Mouse (Mus musculus): ENCODE results near the gene Prkcb. TPM values are rescaled to one million over a fixed set of nuclear protein-coding genes. Genes with fewer than 3 reads are reported as not detected.

Gene Prkcb
- polyA plus RNA-seq, 1 experiment from 2014 or later: 4.7 TPM

GRCm38 (mm10) chr7:122322038-122322690 is 33.6 kb downstream of the Prkcb start:
- 42% methylated on average over 8 of the region's 8 CpGs for WGBS

GRCm38 (mm10) chr7:122327942-122328341 is 39.4 kb downstream of the Prkcb start:
- ATAC-seq (ENCODE audit: insufficient number of reproducible peaks, insufficient read depth, low FRiP score, low TSS enrichment, low read depth): no peak

More at GRCm38 (mm10) chr7:122322038-122322690, 33.6 kb downstream of the Prkcb start:
- Histone ChIP-seq H3K36me3 (no peaks in the 10 kb centered on the region), H3K27me3 (no peaks in the 10 kb centered on the region), H3K27ac (no peak overlapping the region), H3K4me3 (replicated peaks) (no peak overlapping the region), H3K4me2 (no peak overlapping the region), H3K9me3 (no peaks in the 10 kb centered on the region), H3K9ac (replicated peaks) (no peak overlapping the region), H3K4me1 (replicated peaks) (no peaks in the 10 kb centered on the region)
- ATAC-seq (ENCODE audit: insufficient number of reproducible peaks, insufficient read depth, low FRiP score, low TSS enrichment, low read depth): no peak

GRCm38 (mm10) chr7:122328466-122328865 is 39.9 kb downstream of the Prkcb start:
- no peak overlapping the region for H3K9ac ChIP-seq (replicated peaks)
- no peak overlapping the region for H3K4me3 ChIP-seq (replicated peaks)
- H3K36me3 ChIP-seq: no peaks in the 10 kb centered on the region
- H3K4me1 ChIP-seq (replicated peaks): peaks cover 6% of the 10 kb centered on the region
- no peaks in the 10 kb centered on the region for H3K9me3 ChIP-seq
- ATAC-seq (ENCODE audit: insufficient number of reproducible peaks, insufficient read depth, low FRiP score, low TSS enrichment, low read depth): no peak
- WGBS: 91% methylated on average over 5 of the region's 5 CpGs
- H3K4me2 ChIP-seq: no peak overlapping the region
- H3K27me3 ChIP-seq: no peaks in the 10 kb centered on the region
- no peak overlapping the region for H3K27ac ChIP-seq

More at GRCm38 (mm10) chr7:122327942-122328341, 39.4 kb downstream of the Prkcb start:
- H3K9ac ChIP-seq (replicated peaks): no peak overlapping the region
- no peak overlapping the region for H3K4me3 ChIP-seq (replicated peaks)
- H3K36me3 ChIP-seq: no peaks in the 10 kb centered on the region
- peaks cover 2% of the 10 kb centered on the region; the same call in 1 of the 2 replicates for H3K4me1 ChIP-seq (replicated peaks)
- H3K27me3 ChIP-seq: no peaks in the 10 kb centered on the region
- no peak overlapping the region for H3K4me2 ChIP-seq
- H3K9me3 ChIP-seq: no peaks in the 10 kb centered on the region
- WGBS: 91% methylated on average over 3 of the region's 3 CpGs
- no peak overlapping the region for H3K27ac ChIP-seq

GRCm38 (mm10) chr7:122329588-122329987 is 41.0 kb downstream of the Prkcb start:
- H3K27ac ChIP-seq: no peak overlapping the region
- no peaks in the 10 kb centered on the region for H3K36me3 ChIP-seq
- no peak overlapping the region for H3K4me3 ChIP-seq (replicated peaks)
- no peak overlapping the region for H3K9ac ChIP-seq (replicated peaks)
- no peaks in the 10 kb centered on the region for H3K27me3 ChIP-seq
- H3K4me2 ChIP-seq: no peak overlapping the region
- no peaks in the 10 kb centered on the region for H3K9me3 ChIP-seq
- no peak for ATAC-seq (ENCODE audit: insufficient number of reproducible peaks, insufficient read depth, low FRiP score, low TSS enrichment, low read depth)
- peaks cover 10% of the 10 kb centered on the region for H3K4me1 ChIP-seq (replicated peaks)
- WGBS: 83% methylated on average over 4 of the region's 4 CpGs

GRCm38 (mm10) chr7:122333686-122334085 is 45.1 kb downstream of the Prkcb start:
- Histone ChIP-seq H3K9me3 (no peaks in the 10 kb centered on the region), H3K9ac (replicated peaks) (no peak overlapping the region), H3K4me2 (no peak overlapping the region), H3K4me1 (replicated peaks) (peaks cover 10% of the 10 kb centered on the region), H3K36me3 (no peaks in the 10 kb centered on the region), H3K27me3 (no peaks in the 10 kb centered on the region), H3K4me3 (replicated peaks) (no peak overlapping the region), H3K27ac (no peak overlapping the region)
- ATAC-seq (ENCODE audit: insufficient number of reproducible peaks, insufficient read depth, low FRiP score, low TSS enrichment, low read depth): no peak
- WGBS: 80% methylated on average over 7 of the region's 7 CpGs

GRCm38 (mm10) chr7:122337302-122337701 is 48.8 kb downstream of the Prkcb start:
- H3K9ac ChIP-seq (replicated peaks): no peak overlapping the region
- H3K9me3 ChIP-seq: no peaks in the 10 kb centered on the region
- no peaks in the 10 kb centered on the region for H3K27me3 ChIP-seq
- H3K4me1 ChIP-seq (replicated peaks): peaks cover 10% of the 10 kb centered on the region
- H3K36me3 ChIP-seq: no peaks in the 10 kb centered on the region
- ATAC-seq (ENCODE audit: insufficient number of reproducible peaks, insufficient read depth, low FRiP score, low TSS enrichment, low read depth): no peak
- H3K4me2 ChIP-seq: no peak overlapping the region
- H3K27ac ChIP-seq: no peak overlapping the region
- WGBS: 90% methylated on average over 3 of the region's 3 CpGs
- H3K4me3 ChIP-seq (replicated peaks): no peak overlapping the region

GRCm38 (mm10) chr7:122338055-122338454 is 49.5 kb downstream of the Prkcb start:
- 52% methylated on average over 3 of the region's 3 CpGs for WGBS
- Histone ChIP-seq H3K4me1 (replicated peaks) (peaks cover 7% of the 10 kb centered on the region), H3K4me3 (replicated peaks) (no peak overlapping the region), H3K9ac (replicated peaks) (no peak overlapping the region), H3K9me3 (no peaks in the 10 kb centered on the region), H3K4me2 (no peak overlapping the region), H3K36me3 (no peaks in the 10 kb centered on the region), H3K27ac (no peak overlapping the region), H3K27me3 (no peaks in the 10 kb centered on the region)
- no peak for ATAC-seq (ENCODE audit: insufficient number of reproducible peaks, insufficient read depth, low FRiP score, low TSS enrichment, low read depth)

- no peak overlapping the region for H3K27ac ChIP-seq
- H3K36me3 ChIP-seq: no peaks in the 10 kb centered on the region
- no peak overlapping the region for H3K4me2 ChIP-seq
- WGBS: 79% methylated on average over 2 of the region's 2 CpGs
- H3K4me3 ChIP-seq (replicated peaks): no peak overlapping the region
- no peak for ATAC-seq (ENCODE audit: insufficient number of reproducible peaks, insufficient read depth, low FRiP score, low TSS enrichment, low read depth)
- no peaks in the 10 kb centered on the region for H3K27me3 ChIP-seq
- no peak overlapping the region for H3K9ac ChIP-seq (replicated peaks)
- no peaks in the 10 kb centered on the region for H3K9me3 ChIP-seq
- peaks cover under 1% of the 10 kb centered on the region; the same call in 1 of the 2 replicates for H3K4me1 ChIP-seq (replicated peaks)
Measured at GRCm38 (mm10) chr7:122339476-122339875, 50.9 kb downstream of the Prkcb start.

GRCm38 (mm10) chr7:122341813-122342212 is 53.3 kb downstream of the Prkcb start:
- no peaks in the 10 kb centered on the region for H3K36me3 ChIP-seq
- ATAC-seq (ENCODE audit: insufficient number of reproducible peaks, insufficient read depth, low FRiP score, low TSS enrichment, low read depth): no peak
- H3K27ac ChIP-seq: no peak overlapping the region

GRCm38 (mm10) chr7:122344656-122345055 is 56.1 kb downstream of the Prkcb start:
- 66% methylated on average over 7 of the region's 7 CpGs for WGBS
- Histone ChIP-seq H3K9ac (replicated peaks) (no peak overlapping the region), H3K4me2 (no peak overlapping the region), H3K27me3 (peaks cover 21% of the 10 kb centered on the region), H3K27ac (no peak overlapping the region), H3K9me3 (no peaks in the 10 kb centered on the region), H3K36me3 (no peaks in the 10 kb centered on the region), H3K4me1 (replicated peaks) (peaks cover 10% of the 10 kb centered on the region; the same call in 1 of the 2 replicates), H3K4me3 (replicated peaks) (no peak overlapping the region)
- ATAC-seq (ENCODE audit: insufficient number of reproducible peaks, insufficient read depth, low FRiP score, low TSS enrichment, low read depth): no peak; the same call in 1 of the 2 replicates

More at GRCm38 (mm10) chr7:122341813-122342212, 53.3 kb downstream of the Prkcb start:
- no peak overlapping the region for H3K9ac ChIP-seq (replicated peaks)
- H3K4me1 ChIP-seq (replicated peaks): peaks cover 10% of the 10 kb centered on the region
- no peak overlapping the region for H3K4me2 ChIP-seq
- H3K4me3 ChIP-seq (replicated peaks): no peak overlapping the region
- peaks cover 5% of the 10 kb centered on the region for H3K27me3 ChIP-seq
- WGBS: 74% methylated on average over 3 of the region's 3 CpGs
- H3K9me3 ChIP-seq: no peaks in the 10 kb centered on the region

- no peaks in the 10 kb centered on the region for H3K9me3 ChIP-seq
- ATAC-seq (ENCODE audit: insufficient number of reproducible peaks, insufficient read depth, low FRiP score, low TSS enrichment, low read depth): no peak
- no peak overlapping the region for H3K27ac ChIP-seq
- no peaks in the 10 kb centered on the region for H3K36me3 ChIP-seq
- H3K4me1 ChIP-seq (replicated peaks): peaks cover 10% of the 10 kb centered on the region; the same call in 1 of the 2 replicates
- no peak overlapping the region for H3K9ac ChIP-seq (replicated peaks)
- no peak overlapping the region for H3K4me3 ChIP-seq (replicated peaks)
- WGBS: 52% methylated on average over 14 of the region's 14 CpGs
- peaks cover 31% of the 10 kb centered on the region for H3K27me3 ChIP-seq
- no peak overlapping the region for H3K4me2 ChIP-seq
Measured at GRCm38 (mm10) chr7:122346251-122347242, 58.0 kb downstream of the Prkcb start.

All from limb, embryonic 12.5 days (tissue).